Mouse (Mus musculus) left cerebral cortex, postnatal 36 days (tissue): Measurements from ENCODE around the gene Sgms1. TPM values are rescaled to one million over a fixed set of nuclear protein-coding genes. Genes with fewer than 3 reads are reported as not detected.
A peak's percentile ranks its signal among the peaks of the same experiment; 100 is the strongest.
"Not testable (repeated sequence)": the region's sequence is repeated elsewhere in the genome, so short reads cannot be mapped to it uniquely, and the experiment has no call there.

Experiments used
- DNase-seq, 2 experiments: peaks; one replicate each; pipeline ENCODE4 v3.0.0; 2021 to 2022; ENCODE audit warnings: low spot score in 2 of 2, mixed read lengths in 1 of 2
- intact Hi-C: fragments of 180-260 bp; cut with DNase I; formaldehyde crosslinking; loops from one replicate; pipeline ENCODE4 v1.15.1; 2025
- total RNA-seq, 2 experiments: library from RNA; stranded (reverse); gene quantifications; 2 replicates each; pipeline ENCODE4 v1.2.3; 2021

Sgms1 gene
- total RNA-seq, 2 experiments from 2014 or later: 38.5 to 58.1 TPM

DNA sequence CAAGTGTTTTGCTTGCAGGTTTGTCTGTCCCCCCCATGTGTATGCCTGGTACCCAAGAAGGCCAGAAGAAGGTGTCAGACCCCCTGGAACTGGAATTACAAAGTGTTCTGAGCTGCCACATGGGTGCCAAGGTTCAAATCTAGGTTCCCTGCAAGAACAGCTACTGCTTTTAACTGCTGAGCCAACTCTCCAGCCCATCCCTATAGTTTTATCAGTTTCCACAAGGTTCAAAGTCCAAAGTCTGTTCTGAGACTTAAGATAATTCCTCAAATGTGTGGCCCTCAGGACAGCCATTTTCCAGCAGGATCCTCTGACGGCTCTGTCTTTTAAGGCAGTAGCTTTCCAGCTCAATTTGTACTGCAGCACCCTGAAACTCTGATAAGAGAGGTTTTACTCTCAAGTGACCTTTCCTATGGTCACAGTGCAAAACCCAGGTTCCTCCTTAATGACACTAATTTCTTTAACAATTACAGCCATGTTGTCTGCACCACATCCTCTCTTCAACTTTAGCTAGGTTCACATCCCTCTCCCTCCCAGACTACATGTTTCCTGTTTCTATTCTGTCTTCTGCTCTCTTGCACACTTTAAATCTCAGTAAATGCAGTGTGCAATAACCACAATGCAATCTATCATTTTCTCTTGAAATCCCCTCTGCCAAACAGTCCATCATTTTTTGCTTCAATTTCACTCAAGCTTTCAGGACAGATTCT is 28.4 kb downstream of the Sgms1 start:
- DNase-seq: no peak

DNA sequence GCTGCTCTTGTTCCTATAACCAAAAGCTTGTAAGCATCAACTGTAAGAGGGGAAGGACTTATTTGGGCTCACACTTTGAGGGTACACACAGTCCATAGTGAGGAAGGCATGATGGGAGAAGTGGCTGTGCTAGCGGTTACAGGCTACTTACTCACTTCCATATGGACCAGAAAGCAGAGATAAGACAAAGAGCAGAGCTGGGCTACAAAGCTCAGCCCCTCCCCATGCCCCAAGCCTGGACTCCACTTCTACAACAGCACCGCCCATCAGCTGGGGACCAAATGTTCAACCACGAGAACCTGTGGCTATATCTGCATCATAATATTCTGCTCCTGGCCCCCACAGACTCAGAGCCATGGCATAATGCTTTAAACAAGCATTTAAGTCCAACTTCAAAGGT is 29.0 kb downstream of the Sgms1 start:
- intact Hi-C loops: no loop called here
- no peak for DNase-seq

More for the DNA sequence above, 28.4 kb downstream of the Sgms1 start:
- intact Hi-C loops: no loop called here

DNA sequence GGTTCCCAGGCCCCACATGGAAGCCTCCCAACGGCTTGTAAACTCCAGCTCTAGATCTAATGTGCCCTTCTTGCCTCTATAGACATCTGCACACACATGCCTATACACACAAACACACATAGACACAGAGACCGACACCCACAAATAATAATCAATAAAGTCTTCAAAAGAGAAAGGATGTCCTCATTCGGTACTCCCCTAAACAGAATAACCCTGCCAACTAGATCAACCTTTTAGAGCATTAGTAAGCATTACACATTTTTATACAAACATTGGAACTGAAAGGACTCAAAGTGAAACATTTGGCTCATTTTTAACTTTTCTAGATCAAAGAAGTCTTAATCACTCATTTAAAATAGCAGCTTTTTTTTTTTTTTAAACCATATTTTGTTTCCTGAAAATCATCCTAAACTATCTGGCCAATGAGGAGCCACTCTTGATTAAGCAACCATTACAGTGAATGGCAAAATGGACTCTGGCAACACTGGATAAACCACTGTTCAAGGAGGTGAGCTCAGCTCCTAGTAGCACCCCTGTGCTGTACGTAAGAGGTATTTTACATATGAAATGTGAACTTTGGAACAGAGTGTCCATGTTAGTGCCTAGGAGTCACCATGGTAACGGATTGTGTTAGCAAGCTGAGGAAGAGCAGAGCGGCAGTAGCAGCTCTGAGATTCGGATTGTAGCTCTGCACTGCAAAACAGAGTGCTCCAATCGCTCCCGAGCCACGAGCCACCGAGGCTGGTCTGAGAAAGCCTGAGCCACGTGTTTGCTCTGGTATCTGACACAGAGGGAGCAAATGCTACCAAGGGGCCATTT is 30.6 kb downstream of the Sgms1 start:
- intact Hi-C loops: no loop called here
- no peak for DNase-seq

DNA sequence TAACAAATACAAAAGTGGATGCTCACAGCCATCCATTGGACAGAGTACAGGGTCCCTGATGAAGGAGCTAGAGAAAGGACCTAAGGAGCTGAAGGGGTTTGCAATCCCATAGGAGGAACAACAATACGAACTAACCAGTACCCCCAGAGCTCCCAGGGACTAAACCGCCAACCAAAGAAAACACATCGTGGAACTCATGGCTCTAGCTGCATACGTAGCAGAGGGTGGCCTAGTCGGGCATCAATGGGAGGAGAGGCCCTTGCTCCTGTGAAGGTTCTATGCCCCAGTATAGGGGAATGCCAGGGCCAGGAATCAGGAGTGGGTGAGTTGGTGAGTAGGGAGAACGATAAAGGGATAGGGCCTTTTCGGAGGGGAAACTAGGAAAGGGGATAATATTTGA is 31.5 kb downstream of the Sgms1 start:
- intact Hi-C loops, DNase-seq: not testable (repeated sequence)

DNA sequence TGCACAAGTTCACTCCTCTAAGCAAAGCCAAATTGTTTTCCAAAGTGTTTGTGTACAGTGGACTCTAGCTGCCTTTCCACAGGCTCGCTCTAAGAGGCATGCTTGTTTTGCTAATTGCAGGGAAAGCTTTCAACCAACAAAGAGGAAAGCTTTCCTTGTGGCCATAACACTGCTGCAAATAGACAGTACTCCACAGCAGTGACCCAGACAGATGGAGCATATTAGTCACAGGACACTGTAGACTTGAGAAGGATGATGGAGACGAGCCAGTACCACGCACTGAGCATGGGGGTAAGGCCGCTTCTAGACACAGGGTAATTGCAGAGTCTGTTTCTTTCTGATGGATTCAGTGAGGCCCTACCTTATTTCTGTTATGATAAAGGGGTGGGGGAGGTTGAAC is 33.3 kb downstream of the Sgms1 start:
- DNase-seq: no peak
- intact Hi-C loops: no loop called here

DNA sequence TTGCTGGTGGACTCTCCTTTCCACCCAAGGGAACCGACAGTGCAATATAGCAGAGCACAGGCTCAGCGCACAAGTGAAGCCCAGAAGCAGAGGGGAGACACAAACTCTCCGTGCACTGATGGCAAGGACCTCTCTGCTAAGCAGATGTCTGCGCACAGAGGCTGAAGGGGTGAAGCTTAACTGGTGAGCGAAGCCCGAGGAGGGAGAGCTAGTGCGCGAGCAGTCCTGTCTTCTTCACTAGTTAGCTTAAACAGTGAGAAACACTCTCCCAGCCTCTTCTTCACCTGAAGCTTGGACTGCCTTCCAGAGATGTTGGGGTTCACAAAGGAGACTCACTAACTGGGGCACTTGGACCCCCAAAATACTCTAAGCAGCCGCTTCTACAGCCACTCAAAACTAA is 36.1 kb downstream of the Sgms1 start:
- intact Hi-C loops: no loop called here
- DNase-seq: no peak

DNA sequence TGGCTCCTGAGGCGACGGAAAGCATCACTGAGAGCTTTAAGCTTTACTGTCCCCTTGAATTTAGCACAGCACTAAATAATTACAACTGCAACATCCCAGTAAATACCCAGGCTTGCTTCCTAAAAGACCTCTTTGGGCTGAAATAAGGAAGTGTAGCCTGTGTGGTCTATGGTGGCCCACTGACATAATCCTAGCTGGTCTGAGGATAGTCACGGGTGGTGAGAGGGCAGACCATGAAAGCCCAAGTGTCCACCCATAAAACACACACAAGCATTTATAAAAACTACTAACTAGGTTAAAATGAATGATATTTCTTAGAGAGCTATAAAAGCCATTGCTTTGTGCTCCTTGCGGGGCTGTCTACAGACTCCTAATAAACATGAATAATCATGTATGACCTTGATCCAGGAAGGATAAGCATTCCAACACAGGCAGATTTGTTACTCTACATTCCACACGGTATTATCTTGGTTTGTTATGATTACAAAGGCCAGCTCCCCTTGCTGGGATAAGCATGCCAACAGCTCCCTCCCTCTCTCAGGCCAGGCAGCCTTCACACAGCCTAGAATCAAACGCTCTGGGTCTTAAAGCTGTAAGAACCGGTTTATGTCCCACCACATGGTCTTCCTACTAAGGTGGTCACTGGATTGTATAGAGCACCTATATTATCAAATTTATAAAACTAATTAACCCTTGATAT is 40.4 kb downstream of the Sgms1 start:
- DNase-seq: no peak

DNA sequence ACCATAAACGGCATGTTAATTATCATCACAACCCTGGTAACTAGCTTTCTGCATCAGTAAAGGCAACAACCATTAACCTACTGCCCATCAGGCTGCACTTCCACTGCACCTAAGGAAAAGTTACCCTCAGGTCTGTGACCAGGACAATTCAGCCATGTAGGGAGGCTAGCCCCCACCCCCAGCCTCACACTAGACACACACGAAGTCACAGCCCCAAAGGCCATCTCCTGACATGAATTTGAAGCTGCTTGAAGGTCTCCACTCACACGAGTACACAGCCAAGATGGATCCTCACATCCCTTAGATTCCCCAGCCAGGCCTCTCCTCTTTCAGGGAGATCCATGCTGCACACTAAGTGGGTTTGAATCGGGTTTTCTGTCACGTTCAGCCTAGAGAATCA is 42.0 kb downstream of the Sgms1 start:
- intact Hi-C loops: no loop called here

More for the DNA sequence above, 40.4 kb downstream of the Sgms1 start:
- intact Hi-C loops: no loop called here

DNA sequence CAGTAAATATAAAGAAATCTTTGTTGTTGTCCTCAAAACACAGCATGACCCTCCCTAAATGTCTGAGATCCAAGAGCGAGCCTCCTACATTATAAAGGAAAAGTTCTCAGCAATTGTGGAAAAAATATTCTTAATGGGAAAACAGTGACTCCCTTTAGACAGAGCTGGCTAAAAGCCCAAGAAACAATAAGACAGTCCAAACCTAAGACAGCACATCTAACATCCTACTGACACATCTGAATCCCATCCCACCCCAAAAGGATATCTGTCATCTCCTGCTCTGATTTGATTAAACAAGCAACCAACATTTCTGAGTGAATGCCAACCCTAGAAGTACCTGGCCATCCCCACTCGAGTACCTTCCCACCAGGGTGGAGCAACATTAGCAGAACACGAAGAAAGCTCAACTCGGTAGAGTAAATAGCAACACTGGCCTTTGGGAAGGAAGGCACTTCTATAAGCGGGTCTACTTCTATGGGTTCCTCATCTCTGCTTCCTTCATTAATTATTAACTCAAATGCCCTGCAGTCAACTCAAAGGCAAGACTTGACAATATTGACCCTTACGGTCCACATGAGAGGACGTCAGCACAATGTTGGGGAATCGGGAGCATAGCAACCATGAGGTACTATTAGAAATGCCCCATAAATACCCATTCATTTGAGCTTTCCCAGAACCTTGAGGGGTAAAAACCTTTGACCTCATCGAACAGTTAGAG is 42.7 kb downstream of the Sgms1 start:
- intact Hi-C loops: no loop called here
- no peak for DNase-seq

More for the DNA sequence above, 42.0 kb downstream of the Sgms1 start:
- DNase-seq: no peak

DNA sequence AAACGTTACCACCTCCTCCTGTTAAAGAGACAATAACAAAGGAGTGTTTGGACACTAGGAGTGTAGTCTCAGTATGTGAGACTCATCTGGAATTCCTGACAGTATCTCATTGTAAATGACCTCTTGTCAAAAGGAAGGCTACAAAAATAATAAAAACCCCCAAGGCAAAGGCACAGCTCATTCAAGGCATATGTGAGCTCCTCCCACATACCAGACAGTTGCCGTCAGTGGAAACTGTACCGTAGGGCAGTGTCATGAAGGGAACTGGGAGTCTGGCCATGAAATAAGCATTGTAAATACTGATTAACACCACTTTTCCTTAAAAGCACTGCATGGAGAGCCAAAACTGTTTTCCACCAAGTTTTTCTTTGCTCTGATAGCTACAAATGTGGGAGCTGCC is 43.3 kb downstream of the Sgms1 start:
- DNase-seq: no peak
- intact Hi-C loops: no loop called here

DNA sequence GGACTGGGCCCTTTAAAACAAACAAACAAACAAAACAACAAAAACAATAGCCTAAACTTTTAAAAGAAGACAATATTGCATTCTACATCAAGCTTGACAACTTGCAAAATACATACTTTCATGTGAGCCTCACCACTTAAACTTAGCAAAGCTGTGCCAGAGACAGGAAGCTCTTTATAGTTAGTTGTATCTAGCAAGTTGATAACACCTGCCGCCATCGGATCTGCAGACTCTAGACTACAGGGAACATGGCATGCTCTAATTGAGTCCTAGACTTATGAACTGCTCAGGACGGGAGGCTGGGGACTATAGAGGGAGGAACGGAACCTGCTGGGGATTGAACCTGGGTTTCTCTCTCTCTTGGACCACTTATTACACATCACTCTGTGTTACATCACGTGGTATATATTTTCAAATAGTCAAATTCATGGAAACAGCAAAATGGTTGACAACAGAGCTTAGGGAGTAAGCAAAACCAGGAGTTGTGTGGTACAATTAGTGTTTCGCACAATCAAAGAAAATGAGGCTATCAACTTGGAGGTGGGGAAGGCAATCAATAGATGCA is 44.3 kb downstream of the Sgms1 start:
- intact Hi-C loops: no loop called here
- no peak for DNase-seq

DNA sequence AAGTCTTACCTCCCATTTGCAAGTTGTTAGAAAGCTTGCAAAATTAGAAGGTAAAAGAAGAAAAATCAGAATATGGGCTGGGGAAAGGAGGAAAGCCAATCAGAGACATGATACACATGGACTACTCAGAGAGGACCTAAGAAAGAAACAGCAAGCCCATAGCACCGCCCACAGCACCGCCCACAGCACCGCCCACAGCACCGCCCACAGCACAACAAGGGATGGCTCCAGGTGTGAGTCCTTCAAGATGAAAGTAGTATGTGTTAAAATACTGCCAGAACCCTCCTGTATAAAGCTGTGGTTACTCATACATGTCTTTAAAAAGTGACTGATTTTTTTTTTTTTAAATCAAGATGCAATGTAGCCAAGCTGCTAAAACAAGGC is 44.8 kb downstream of the Sgms1 start:
- DNase-seq: no peak
- intact Hi-C loops: no loop called here

DNA sequence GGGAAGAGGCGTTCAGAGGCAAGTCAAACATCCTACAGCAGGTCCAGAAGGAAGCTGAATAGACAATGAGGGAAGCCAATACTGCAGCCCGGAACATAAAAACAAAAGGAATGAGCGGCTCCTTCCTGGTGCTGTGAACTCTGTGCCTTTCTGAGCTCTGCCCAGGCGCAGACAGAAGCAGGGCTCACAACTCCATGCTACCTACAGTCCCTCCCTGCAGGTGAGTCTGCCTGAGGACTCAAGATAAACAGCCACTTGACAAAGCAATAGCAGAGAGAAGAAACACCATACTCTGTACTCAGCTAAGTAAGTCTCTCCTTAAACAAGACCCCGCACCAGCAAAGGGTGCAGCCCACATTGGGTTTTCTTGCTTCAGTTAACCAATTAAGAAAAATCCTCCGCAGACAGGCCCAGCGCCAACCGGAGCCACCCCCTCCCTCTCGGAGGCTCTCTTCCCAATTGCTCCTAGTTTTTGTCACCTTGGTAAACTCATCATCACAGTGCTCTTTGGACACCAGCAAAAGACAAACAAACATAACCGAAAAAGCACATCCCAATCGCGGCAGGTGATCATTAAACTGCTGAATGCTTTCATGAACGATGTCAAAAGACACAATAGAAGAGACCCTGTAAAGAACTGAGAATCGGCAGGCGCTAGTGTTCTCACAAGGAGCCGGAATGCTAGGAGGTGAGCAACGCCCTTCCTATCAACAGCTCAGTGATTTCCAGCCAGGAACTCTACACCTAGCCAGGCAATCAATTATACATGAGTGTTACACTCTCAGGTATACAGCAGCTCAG is 45.4 kb downstream of the Sgms1 start:
- peak in 1 of 2 experiments; percentile 37 for DNase-seq
- intact Hi-C loops: no loop called here

DNA sequence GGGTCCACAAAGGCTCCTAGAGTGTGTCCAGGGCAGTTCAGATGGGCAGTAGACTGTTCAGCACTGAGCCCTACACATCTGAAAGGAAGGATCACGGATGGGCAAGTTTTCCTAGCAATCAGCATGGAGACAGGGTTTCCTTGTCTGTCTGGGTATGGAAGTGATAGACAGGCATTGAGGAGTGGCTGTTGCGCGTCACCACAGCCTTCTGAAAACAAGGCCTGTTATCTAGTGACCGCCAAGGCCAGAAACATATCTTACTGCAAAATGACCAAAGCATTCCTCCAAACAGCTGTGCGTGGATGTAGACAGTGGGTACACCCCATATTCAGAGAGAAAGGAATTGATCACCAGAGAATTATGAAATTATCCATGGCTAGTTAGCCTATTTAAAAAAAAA is 47.1 kb downstream of the Sgms1 start:
- DNase-seq: no peak
- intact Hi-C loops: no loop called here

DNA sequence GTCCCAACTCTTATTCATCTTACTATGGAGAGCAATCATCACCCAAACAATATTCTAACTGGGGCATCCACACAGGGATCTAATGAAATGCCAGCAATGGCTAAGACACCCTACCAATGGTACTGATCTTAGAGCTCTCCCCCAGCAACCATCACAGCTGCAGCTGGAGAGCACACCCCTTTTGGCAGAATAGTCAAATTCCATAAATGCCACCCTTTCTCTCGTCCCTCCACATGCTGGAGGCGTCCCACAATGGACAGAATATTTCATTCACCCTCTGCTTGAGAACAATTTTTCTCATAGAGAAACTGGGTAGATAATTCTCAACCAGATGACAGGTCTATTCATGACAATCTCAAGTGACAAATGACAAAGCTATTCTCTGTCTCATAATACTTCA is 48.4 kb downstream of the Sgms1 start:
- no peak for DNase-seq
- intact Hi-C loops: no loop called here

DNA sequence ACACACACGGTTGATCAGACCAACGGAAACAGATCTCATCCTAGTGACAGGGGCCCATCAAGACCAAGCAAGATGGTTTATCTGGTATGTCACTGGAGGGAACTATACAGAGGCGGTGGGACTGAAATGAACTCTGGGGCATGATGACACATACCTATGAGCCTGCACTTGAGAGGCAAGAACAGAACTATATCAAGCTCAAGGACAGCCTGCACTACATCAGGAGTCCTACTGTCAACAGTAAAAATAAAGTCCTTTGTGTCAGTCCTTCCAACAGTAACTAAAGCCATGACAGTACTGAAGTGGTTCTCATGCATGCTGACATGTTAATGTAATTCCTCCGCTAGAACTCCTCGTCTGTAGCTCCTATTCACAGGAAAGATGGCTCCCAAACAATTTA is 49.3 kb downstream of the Sgms1 start:
- intact Hi-C loops: no loop called here

DNA sequence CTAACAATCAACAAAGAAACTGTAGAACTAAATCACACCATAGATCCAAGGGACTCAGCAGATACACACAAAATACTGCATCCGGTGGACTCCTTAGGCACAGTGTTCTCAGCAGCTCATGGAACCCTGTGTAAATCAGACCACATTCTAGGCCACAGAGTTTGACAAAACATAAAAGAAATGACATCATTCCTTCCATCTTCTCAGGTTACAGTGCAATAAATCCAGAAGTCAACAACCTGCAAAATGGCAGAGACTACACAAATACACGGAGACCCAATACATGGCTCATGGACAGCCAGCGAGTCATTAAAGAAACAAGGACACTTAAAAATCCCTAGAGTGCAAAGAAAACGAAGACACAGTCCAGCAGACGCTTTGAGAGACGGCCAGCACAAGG is 51.8 kb downstream of the Sgms1 start:
- intact Hi-C loops: no loop called here
- no peak for DNase-seq

More for the DNA sequence above, 49.3 kb downstream of the Sgms1 start:
- no peak for DNase-seq

DNA sequence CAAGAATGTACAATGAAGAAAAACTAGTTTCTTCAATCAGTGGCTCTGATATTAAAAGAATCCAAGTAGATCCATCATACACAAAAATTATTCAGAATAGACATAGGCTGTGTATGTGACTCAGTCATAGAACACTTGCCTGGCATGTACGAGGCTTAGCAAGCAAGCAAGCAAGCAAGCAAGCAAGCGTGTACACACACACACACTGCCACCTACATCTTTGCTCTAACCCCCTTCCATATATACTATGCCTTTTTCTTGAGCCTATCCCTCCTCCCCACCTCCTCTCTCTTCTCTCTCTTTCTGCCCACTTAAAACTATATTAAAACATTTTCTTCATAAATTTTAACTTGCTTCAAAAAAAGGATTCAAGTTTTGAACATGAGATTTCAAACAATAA is 54.8 kb downstream of the Sgms1 start:
- intact Hi-C loops: no loop called here
- DNase-seq: no peak

DNA sequence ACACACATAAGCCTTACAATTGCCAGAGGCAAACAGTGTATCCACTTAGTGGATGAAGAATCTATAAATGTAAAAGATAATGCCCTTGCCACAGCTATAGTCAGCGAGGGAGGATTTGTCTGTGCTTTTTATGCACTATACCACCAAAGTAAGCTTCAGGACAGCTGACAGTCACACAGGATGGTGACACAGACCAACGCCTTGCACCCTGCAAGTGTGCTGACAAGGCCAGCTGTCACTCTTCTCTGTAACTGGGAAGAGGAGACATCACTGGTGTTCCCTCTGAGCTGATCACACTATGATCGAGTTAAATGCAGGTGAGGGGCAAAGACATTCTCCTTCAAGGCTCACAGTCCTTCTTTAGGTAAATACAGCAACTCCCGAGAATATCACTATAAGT is 56.0 kb downstream of the Sgms1 start:
- intact Hi-C loops: no loop called here
- DNase-seq: no peak
